Mouse (Mus musculus) cerebellum, adult 2 months (tissue): Measurements from ENCODE around the gene Ccdc149.

ENCODE experiments used
- CTCF ChIP-seq: fragments of 200-500 bp; IDR thresholded peaks from 2 replicates; pipeline ENCODE4 v1.5.1; 2011; ENCODE audit warnings: low read depth, mild to moderate bottlenecking, control low read depth, low read length, moderate library complexity, borderline replicate concordance; ENCODE audit not compliant: insufficient read depth
- POLR2A ChIP-seq: fragments of 200-500 bp; IDR thresholded peaks from 2 replicates; pipeline ENCODE4 v1.6.1; 2011; ENCODE audit warnings: low read length, control low read depth, borderline replicate concordance; ENCODE audit not compliant: insufficient read depth

DNA sequence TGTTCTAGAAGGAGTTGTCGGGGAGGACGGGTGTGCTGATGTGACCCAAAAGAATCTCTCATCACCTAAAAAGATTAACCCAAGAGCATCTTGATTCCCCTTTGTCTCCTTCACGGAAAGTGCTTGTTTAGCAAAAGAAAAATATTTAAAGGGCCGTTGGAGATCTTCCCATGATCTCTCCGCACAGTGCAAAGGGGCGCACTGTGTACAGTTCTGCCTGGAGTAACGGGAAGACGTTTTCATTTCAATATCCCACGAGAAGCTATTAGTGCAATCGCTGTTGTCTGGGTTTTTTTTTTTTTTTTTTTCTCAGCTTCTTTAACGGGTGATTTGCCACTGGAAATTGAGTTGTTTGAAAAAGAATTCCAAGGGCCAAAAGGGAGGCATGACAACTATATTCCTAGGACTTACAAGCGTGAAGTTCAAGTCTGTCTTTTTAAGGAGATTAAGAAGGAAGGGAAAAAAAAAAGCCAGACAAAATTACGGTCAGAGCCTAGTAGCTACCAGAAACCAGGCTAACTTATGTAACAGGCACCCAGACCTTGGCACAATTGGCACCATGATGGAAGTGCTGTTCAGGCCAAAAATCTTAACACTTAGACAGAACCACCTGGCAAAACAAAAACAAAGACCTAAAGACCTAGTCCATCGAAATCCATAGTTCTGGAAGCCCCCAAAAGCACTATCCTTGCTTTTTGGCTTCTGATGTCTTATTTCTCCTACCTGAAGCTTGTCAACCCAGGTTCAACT is 41.4 kb downstream of the Ccdc149 start:
- TF ChIP-seq CTCF, result no peak
- no peak for TF ChIP-seq POLR2A
